Mouse (Mus musculus): ENCODE measurements at regions not wholly inside any gene's neighbourhood (a gene's known extent, or its start where the extent isn't known, plus 50 kb on each side); places are given as distances from the start of the nearest gene placed in this dataset.

GRCm38 (mm10) chr4:62823082-62823481, 142.3 kb upstream of the Zfp618 start:
- H3K36me3 ChIP-seq (ENCODE audit: control insufficient read depth, insufficient read depth, low read length): no peaks in the 10 kb centered on the region
- WGBS: 64% methylated on average over 7 of the region's 7 CpGs
- H3K9ac ChIP-seq (replicated peaks; ENCODE audit: low read depth, low read length): no peak overlapping the region
- H3K27ac ChIP-seq (ENCODE audit: low read length): no peak overlapping the region
- no peaks in the 10 kb centered on the region for H3K9me3 ChIP-seq (ENCODE audit: control insufficient read depth, low read depth, low read length)
- no peaks in the 10 kb centered on the region for H3K4me1 ChIP-seq (ENCODE audit: control insufficient read depth, insufficient read depth, low read length)
- H3K27me3 ChIP-seq (ENCODE audit: control insufficient read depth, insufficient read depth, low read length): no peaks in the 10 kb centered on the region
- no peak overlapping the region for H3K4me2 ChIP-seq (replicated peaks; ENCODE audit: low read depth, low read length)
- no peak for ATAC-seq (ENCODE audit: insufficient number of reproducible peaks, insufficient read depth, low FRiP score, low read depth)
- no peak overlapping the region for H3K4me3 ChIP-seq (ENCODE audit: low read depth, low read length)

DNA sequence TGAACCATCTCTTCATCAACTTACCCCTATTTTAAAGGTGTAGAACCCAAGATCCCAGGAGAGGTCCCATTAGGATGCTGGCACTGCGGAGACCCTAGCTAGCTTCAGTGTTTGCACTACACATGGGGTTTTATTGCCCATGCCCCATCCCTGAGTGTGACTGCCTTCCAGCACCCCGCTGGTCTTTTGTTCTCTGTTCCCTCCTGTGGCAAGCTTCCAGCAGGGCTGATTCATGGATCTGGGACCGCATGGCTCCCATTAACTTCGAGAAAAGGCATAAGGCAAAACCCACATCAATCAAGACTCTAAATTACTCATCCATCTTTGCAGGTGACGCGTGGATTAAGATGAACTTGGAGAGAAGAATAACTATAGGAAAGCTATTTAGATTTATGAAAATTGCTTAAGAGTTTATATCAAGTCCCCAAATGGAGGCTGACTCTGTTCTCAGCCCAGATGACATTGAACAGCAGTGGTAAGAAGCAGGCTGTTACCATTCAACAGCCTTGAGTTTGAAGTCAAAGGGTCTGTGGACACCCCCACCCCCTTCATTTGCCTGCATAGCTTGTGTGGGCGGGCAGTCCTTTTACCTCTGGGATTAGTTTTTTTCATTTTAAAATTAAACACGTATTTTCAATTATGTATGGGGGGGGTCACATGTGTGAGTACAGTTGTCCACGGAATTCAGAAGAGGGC, 141.7 kb upstream of the Zfp618 start:
- H3K36me3 ChIP-seq (ENCODE audit: control insufficient read depth, insufficient read depth, low read length): no peaks in the 10 kb centered on the region
- H3K27me3 ChIP-seq (ENCODE audit: control insufficient read depth, insufficient read depth, low read length): no peaks in the 10 kb centered on the region
- H3K27ac ChIP-seq (ENCODE audit: low read length): no peak overlapping the region
- no peaks in the 10 kb centered on the region for H3K4me1 ChIP-seq (ENCODE audit: control insufficient read depth, insufficient read depth, low read length)
- H3K4me2 ChIP-seq (replicated peaks; ENCODE audit: low read depth, low read length): no peak overlapping the region
- H3K9ac ChIP-seq (replicated peaks; ENCODE audit: low read depth, low read length): no peak overlapping the region
- no peaks in the 10 kb centered on the region for H3K9me3 ChIP-seq (ENCODE audit: control insufficient read depth, low read depth, low read length)
- H3K4me3 ChIP-seq (ENCODE audit: low read depth, low read length): no peak overlapping the region
- 39% methylated on average over 9 of the region's 9 CpGs for WGBS
- no peak for ATAC-seq (ENCODE audit: insufficient number of reproducible peaks, insufficient read depth, low FRiP score, low read depth)

DNA sequence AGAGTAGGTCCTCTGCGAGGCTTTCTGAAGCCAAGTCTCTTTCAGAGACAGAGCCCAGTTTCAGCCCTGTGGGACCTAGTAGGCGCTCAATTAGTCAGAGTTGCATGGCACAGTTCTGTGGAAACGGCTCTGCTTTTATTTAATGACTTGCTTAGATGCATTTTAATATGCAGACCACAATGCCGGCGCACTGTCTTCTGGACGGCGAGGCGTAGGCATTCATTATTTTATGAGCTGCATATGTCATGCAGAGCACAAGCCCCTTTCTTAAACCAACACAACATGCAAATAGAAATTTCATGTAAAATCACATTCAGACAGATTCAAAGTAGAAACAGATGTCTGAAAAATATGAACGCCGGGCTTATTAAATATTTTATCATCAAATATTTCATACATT, 140.8 kb upstream of the Zfp618 start:
- Histone ChIP-seq H3K9me3 (ENCODE audit: control insufficient read depth, low read depth, low read length) (no peaks in the 10 kb centered on the region), H3K9ac (replicated peaks; ENCODE audit: low read depth, low read length) (no peak overlapping the region), H3K4me1 (ENCODE audit: control insufficient read depth, insufficient read depth, low read length) (no peaks in the 10 kb centered on the region), H3K27me3 (ENCODE audit: control insufficient read depth, insufficient read depth, low read length) (no peaks in the 10 kb centered on the region), H3K4me3 (ENCODE audit: low read depth, low read length) (no peak overlapping the region), H3K27ac (ENCODE audit: low read length) (no peak overlapping the region), H3K4me2 (replicated peaks; ENCODE audit: low read depth, low read length) (no peak overlapping the region), H3K36me3 (ENCODE audit: control insufficient read depth, insufficient read depth, low read length) (no peaks in the 10 kb centered on the region)
- ATAC-seq (ENCODE audit: insufficient number of reproducible peaks, insufficient read depth, low FRiP score, low read depth): no peak
- WGBS: 81% methylated on average over 10 of the region's 10 CpGs

DNA sequence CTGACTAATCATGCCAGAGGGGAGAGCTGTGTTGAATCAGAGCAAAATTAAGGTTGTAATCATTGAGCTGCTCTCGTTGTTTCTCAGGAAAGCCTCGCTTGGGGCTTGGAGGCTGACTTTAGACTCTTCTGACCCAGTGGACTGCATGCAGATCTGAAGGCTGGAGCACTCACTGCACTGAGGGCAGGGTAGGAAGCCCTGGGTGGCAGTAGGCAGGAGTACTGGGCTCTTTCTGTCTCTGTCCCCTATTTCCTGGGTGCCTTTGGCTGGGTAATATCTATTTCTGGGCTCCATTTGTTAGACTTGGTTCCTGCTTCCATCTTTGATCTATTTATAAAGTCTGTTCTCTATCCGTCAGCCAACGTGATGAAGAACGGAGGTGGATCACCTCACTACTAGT, 140.1 kb upstream of the Zfp618 start:
- H3K27ac ChIP-seq (ENCODE audit: low read length): no peak overlapping the region
- H3K9ac ChIP-seq (replicated peaks; ENCODE audit: low read depth, low read length): no peak overlapping the region
- no peak overlapping the region for H3K4me3 ChIP-seq (ENCODE audit: low read depth, low read length)
- WGBS: 78% methylated on average over 5 of the region's 5 CpGs
- no peaks in the 10 kb centered on the region for H3K9me3 ChIP-seq (ENCODE audit: control insufficient read depth, low read depth, low read length)
- H3K36me3 ChIP-seq (ENCODE audit: control insufficient read depth, insufficient read depth, low read length): no peaks in the 10 kb centered on the region
- no peak overlapping the region for H3K4me2 ChIP-seq (replicated peaks; ENCODE audit: low read depth, low read length)
- ATAC-seq (ENCODE audit: insufficient number of reproducible peaks, insufficient read depth, low FRiP score, low read depth): no peak
- H3K4me1 ChIP-seq (ENCODE audit: control insufficient read depth, insufficient read depth, low read length): no peaks in the 10 kb centered on the region
- H3K27me3 ChIP-seq (ENCODE audit: control insufficient read depth, insufficient read depth, low read length): no peaks in the 10 kb centered on the region

GRCm38 (mm10) chr4:62828963-62829362, 136.4 kb upstream of the Zfp618 start:
- WGBS: 71% methylated on average over 7 of the region's 7 CpGs
- no peak overlapping the region for H3K27ac ChIP-seq (ENCODE audit: low read length)
- no peak for ATAC-seq (ENCODE audit: insufficient number of reproducible peaks, insufficient read depth, low FRiP score, low read depth)
- no peaks in the 10 kb centered on the region for H3K9me3 ChIP-seq (ENCODE audit: control insufficient read depth, low read depth, low read length)
- H3K4me2 ChIP-seq (replicated peaks; ENCODE audit: low read depth, low read length): no peak overlapping the region
- no peak overlapping the region for H3K9ac ChIP-seq (replicated peaks; ENCODE audit: low read depth, low read length)
- no peaks in the 10 kb centered on the region for H3K27me3 ChIP-seq (ENCODE audit: control insufficient read depth, insufficient read depth, low read length)
- peaks cover 2% of the 10 kb centered on the region; the same call in 1 of the 2 replicates for H3K4me1 ChIP-seq (ENCODE audit: control insufficient read depth, insufficient read depth, low read length)
- H3K4me3 ChIP-seq (ENCODE audit: low read depth, low read length): no peak overlapping the region
- no peaks in the 10 kb centered on the region for H3K36me3 ChIP-seq (ENCODE audit: control insufficient read depth, insufficient read depth, low read length)

- H3K27ac ChIP-seq (ENCODE audit: low read length): no peak overlapping the region
- no peak overlapping the region for H3K9ac ChIP-seq (replicated peaks; ENCODE audit: low read depth, low read length)
- no peaks in the 10 kb centered on the region for H3K27me3 ChIP-seq (ENCODE audit: control insufficient read depth, insufficient read depth, low read length)
- H3K4me3 ChIP-seq (ENCODE audit: low read depth, low read length): no peak overlapping the region
- 15% methylated on average over 7 of the region's 7 CpGs for WGBS
- ATAC-seq (ENCODE audit: insufficient number of reproducible peaks, insufficient read depth, low FRiP score, low read depth): peak; percentile 63; the same call in 1 of the 2 replicates
- no peaks in the 10 kb centered on the region for H3K36me3 ChIP-seq (ENCODE audit: control insufficient read depth, insufficient read depth, low read length)
- no peaks in the 10 kb centered on the region for H3K9me3 ChIP-seq (ENCODE audit: control insufficient read depth, low read depth, low read length)
- peaks cover 4% of the 10 kb centered on the region; the same call in 1 of the 2 replicates for H3K4me1 ChIP-seq (ENCODE audit: control insufficient read depth, insufficient read depth, low read length)
- H3K4me2 ChIP-seq (replicated peaks; ENCODE audit: low read depth, low read length): no peak overlapping the region
Measured at GRCm38 (mm10) chr4:62833944-62834343, 131.4 kb upstream of the Zfp618 start.

DNA sequence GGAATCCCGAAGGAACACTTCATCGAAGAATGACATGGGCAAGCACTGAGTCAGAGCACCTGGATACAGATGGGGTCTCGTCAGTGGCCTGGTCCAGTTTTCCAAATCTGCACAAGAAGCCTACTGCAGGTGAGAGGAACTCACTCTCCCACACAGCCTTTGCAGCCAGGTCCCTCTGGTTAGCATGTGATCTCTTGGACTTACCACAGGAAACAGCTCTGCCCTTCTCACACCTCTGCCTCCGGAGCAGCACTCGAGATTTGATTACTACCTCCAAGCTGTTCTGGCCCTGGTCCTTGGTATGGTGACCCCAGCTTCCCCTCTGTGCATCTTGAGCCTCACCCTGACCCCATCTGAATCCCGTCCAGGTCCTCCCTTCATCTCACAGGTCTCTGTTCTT, 128.5 kb upstream of the Zfp618 start:
- peaks cover 4% of the 10 kb centered on the region; the same call in 1 of the 2 replicates for H3K4me1 ChIP-seq (ENCODE audit: control insufficient read depth, insufficient read depth, low read length)
- no peak for ATAC-seq (ENCODE audit: insufficient number of reproducible peaks, insufficient read depth, low FRiP score, low read depth)
- 63% methylated on average over 6 of the region's 6 CpGs for WGBS
- H3K9ac ChIP-seq (replicated peaks; ENCODE audit: low read depth, low read length): no peak overlapping the region
- no peak overlapping the region for H3K27ac ChIP-seq (ENCODE audit: low read length)
- H3K9me3 ChIP-seq (ENCODE audit: control insufficient read depth, low read depth, low read length): no peaks in the 10 kb centered on the region
- H3K4me2 ChIP-seq (replicated peaks; ENCODE audit: low read depth, low read length): no peak overlapping the region
- H3K36me3 ChIP-seq (ENCODE audit: control insufficient read depth, insufficient read depth, low read length): no peaks in the 10 kb centered on the region
- no peak overlapping the region for H3K4me3 ChIP-seq (ENCODE audit: low read depth, low read length)
- H3K27me3 ChIP-seq (ENCODE audit: control insufficient read depth, insufficient read depth, low read length): no peaks in the 10 kb centered on the region

DNA sequence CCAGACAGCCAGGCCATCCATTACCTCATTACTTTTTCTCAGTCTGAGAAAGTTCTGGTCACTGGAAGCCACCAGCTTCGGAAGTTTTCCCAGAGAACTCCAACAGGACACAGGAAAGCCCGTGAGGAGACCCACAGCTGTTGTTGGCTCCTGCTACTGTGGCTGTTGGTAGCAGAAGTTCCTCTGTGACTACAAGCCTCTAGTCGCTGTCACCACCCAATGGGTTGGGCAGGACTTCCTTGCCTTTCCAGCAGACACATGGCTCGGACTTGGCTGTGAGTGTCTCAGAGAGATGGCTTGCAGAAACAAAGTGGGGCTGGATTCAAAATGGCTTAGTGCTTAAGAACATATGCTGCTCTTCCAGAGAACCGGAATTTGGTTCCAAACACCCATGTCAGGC, 114.8 kb upstream of the Zfp618 start:
- 87% methylated on average over 5 of the region's 5 CpGs for WGBS
- H3K4me2 ChIP-seq (replicated peaks; ENCODE audit: low read depth, low read length): no peak overlapping the region
- no peaks in the 10 kb centered on the region for H3K27me3 ChIP-seq (ENCODE audit: control insufficient read depth, insufficient read depth, low read length)
- ATAC-seq (ENCODE audit: insufficient number of reproducible peaks, insufficient read depth, low FRiP score, low read depth): no peak
- H3K36me3 ChIP-seq (ENCODE audit: control insufficient read depth, insufficient read depth, low read length): no peaks in the 10 kb centered on the region
- no peaks in the 10 kb centered on the region for H3K4me1 ChIP-seq (ENCODE audit: control insufficient read depth, insufficient read depth, low read length)
- H3K9me3 ChIP-seq (ENCODE audit: control insufficient read depth, low read depth, low read length): no peaks in the 10 kb centered on the region
- H3K27ac ChIP-seq (ENCODE audit: low read length): no peak overlapping the region
- H3K4me3 ChIP-seq (ENCODE audit: low read depth, low read length): no peak overlapping the region
- no peak overlapping the region for H3K9ac ChIP-seq (replicated peaks; ENCODE audit: low read depth, low read length)

GRCm38 (mm10) chr4:62853335-62853734, 112.0 kb upstream of the Zfp618 start:
- Histone ChIP-seq H3K36me3 (ENCODE audit: control insufficient read depth, insufficient read depth, low read length) (no peaks in the 10 kb centered on the region), H3K4me3 (ENCODE audit: low read depth, low read length) (no peak overlapping the region), H3K9me3 (ENCODE audit: control insufficient read depth, low read depth, low read length) (no peaks in the 10 kb centered on the region), H3K4me1 (ENCODE audit: control insufficient read depth, insufficient read depth, low read length) (no peaks in the 10 kb centered on the region), H3K9ac (replicated peaks; ENCODE audit: low read depth, low read length) (no peak overlapping the region), H3K27ac (ENCODE audit: low read length) (no peak overlapping the region), H3K27me3 (ENCODE audit: control insufficient read depth, insufficient read depth, low read length) (no peaks in the 10 kb centered on the region), H3K4me2 (replicated peaks; ENCODE audit: low read depth, low read length) (no peak overlapping the region)
- ATAC-seq (ENCODE audit: insufficient number of reproducible peaks, insufficient read depth, low FRiP score, low read depth): no peak
- 89% methylated on average over 1 of the region's 1 CpGs for WGBS
